Mouse (Mus musculus): Measurements from ENCODE around the gene Rasgrp4. TPM values are rescaled to one million over a fixed set of nuclear protein-coding genes. Genes with fewer than 3 reads are reported as not detected.
A peak's percentile ranks its signal among the peaks of the same experiment; 100 is the strongest.
"Not testable (repeated sequence)": the region's sequence is repeated elsewhere in the genome, so short reads cannot be mapped to it uniquely, and the experiment has no call there.

The Rasgrp4 gene
- 1 to 10 TPM in 1 of 2 experiments, under 1 TPM in 1; 0.92 to 1.1 TPM for total RNA-seq (2021)
- long read RNA-seq, experiment 1: 0 reads
- long read RNA-seq, experiment 2: 0 reads

DNA sequence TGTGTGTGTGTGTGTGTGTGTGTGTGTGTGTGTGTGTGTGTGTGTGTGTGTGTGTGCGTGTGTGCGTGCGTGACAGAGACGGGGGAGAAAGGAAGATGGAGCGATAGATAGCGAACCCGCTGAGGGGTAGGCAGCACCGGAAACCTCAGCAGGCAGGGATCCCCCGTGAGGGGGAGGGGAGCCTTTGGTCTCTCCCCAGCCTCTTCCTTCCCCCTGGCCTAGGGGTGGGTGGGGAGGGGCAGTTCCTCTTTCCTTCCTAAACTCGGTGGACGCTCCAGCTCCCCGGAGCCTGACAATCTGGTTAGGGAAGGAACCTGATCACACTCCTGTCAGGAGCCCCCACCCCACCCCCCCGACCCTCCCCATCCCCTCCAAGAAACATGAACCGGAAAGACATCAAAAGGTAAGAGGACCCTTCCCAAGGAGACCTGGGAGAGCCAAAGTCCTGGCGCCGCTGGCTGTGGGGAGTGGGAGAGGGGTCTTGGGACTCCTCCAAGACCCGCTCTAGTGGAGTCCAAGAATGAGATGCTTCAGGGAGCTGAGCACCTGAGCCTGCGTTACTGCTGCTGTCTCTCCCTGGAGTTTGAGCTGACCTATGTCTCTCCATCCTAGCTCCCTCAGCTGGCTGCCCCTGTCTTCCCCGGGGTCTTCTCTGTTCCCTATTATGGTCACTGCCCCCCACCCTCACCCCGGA lies at the start of gene Rasgrp4:
TSS of gene Rasgrp4 (plus strand) at position 159 of the 694 bp plus-strand sequence.
- peak; percentile 13 to 54 for DNase-seq

DNA sequence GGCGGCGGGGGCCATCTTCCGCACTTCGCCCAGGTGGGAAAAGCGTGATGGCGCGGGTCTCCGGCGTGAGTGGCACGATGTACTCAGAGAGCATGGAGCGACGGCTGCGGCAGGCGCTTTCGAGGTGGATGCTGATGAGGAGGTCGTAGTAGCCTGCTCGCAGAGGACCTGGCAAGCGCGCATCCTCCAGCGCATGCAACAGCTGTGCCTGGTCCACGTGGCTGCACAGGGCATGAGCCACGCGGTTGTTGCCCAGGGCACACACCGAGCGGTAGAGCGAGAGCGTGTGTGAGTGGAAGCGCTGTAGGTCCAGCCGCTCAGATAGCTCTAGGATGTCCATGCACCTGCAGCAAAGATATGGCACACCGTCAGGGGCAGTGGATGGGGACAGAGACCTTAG lies 48.7 kb upstream of the Rasgrp4 start:
- no peak for DNase-seq

DNA sequence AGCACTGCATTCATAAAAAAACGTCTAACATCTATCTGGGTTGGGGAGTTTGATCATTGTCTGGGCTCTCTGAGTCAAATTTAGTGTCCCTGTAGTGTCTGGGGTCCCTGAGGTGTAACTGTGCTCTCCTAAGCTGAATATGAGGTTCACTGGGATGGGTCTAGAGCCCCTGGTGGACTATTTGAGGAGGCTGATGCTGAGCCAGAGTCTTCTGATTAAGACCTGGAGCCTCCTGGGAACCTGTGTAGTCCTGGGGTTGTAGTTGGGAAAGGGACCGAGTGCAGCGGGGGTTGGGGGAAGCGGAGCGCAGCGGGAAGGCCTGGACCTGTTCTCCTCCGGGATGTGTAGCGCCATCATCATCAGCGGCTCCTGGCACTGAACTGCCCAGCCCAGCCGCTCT lies 47.7 kb upstream of the Rasgrp4 start:
- no peak for DNase-seq

DNA sequence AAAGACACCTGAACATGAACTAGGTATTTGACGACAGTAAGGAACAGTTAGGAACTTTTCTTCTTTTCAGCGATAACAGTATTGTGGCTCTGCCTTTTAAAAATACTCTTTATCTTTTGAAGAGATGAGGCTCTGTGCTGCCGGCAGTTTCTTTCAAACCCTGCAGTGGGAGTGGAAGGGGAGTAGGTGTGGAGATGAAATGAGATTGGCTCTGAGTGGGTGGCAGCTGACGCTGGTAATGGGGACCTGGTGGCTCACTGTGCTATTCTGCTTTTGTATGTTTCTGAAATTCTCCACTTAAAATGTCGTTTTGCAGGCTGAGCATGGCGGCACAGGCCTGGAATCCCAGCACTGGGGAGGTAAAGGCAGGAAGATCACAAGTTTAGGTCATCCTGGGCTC lies 45.8 kb upstream of the Rasgrp4 start:
- DNase-seq: no peak

DNA sequence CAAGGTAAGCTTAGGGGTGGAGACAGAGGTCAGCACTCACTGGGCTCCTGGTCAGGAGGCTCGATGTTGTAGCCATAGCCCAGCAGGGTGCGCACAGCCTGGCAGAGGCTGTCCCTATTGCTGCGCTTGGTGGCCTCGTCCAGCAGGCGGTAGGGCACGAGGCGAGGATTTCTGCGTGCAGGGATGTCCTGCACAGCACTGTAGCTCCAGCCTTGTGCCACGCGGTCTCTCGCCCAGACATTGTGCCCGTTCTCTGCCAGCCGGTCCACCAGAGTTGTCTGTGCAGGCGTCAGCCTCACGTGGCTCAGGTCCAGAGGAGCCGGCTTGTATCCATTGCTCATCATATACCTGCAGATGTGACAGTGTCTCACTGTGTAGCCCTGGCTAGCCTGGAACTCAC lies 37.5 kb upstream of the Rasgrp4 start:
- DNase-seq: no peak

DNA sequence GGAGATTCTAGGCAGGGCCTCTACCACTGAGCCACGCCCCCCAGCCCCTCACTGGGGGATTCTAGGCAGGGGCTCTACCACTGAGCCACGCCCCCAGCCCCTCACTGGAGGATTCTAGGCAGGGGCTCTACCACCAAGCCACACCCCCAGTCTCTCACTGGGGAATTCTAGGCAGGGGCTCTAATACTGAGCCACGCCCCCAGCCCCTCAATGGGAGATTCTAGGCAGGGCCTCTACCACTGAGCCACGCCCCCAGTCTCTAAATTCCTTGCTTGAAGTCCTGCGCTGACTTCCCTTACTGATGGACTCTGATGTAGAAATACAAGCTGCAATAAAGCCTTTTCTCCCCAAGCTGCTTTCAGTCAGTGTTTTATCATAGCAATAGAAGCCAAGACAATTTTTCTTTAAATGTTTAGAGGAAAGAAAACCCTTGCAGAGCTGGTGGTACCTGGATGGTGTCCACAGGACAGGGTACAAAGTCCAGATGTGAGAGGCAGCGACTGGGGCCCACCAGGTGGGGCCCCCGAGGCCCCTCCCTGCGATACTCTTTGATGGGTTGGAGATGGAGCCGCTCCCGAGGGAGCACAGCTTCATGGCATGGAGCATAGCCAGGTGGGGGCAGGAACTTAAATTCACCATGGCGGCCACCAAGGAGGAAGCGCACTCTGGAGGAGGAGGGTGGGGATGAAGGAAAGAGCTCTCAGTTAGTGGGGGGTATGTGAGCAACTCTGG lies 33.2 kb upstream of the Rasgrp4 start:
- no peak for DNase-seq

DNA sequence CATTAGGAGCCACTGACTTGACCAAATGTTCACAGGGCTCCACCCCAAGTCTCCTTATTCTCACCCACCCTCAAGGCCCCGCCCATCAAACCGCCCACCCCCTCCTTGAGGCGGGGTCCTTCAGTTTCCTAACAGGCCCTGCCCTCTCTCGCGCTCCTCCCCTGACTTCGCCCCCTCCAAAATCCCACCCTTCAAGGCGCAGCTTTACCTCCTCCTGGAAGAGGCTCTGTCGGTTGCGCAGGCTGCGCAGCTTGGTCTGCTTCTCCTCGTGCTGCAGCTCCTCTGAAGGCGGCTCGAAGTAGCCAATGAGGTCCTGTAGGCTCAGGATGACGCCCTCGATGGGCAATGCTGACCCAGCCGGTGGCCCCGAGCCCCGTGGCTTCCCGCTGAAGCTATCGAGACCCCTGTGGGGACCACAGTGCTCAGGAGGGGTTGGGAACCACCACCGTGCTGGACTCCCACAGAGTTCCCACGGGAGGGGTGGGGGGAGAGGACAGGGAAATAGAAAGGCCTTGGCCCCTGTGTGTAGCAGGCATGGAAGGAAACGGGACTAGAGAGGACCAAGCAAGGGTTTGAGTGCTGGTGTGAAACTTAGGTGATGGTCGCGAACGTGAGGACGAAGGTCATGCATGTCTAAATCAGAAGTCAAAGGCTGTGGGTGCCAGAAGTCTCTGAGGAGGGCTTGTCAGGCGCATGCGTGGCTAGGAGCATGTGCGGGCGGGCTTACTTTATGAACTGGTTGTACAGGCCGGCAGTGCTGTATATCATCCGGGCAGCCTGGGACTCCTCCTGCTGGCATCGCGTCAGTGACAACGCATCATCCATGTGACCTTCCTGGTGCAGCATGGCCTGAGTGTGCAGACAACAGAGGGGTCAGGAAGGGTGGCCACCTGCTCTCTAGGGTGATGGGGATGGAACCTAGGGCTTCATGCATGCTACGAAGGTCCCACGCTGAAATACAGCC lies 25.4 kb upstream of the Rasgrp4 start:
- peak; percentile 56 for DNase-seq

DNA sequence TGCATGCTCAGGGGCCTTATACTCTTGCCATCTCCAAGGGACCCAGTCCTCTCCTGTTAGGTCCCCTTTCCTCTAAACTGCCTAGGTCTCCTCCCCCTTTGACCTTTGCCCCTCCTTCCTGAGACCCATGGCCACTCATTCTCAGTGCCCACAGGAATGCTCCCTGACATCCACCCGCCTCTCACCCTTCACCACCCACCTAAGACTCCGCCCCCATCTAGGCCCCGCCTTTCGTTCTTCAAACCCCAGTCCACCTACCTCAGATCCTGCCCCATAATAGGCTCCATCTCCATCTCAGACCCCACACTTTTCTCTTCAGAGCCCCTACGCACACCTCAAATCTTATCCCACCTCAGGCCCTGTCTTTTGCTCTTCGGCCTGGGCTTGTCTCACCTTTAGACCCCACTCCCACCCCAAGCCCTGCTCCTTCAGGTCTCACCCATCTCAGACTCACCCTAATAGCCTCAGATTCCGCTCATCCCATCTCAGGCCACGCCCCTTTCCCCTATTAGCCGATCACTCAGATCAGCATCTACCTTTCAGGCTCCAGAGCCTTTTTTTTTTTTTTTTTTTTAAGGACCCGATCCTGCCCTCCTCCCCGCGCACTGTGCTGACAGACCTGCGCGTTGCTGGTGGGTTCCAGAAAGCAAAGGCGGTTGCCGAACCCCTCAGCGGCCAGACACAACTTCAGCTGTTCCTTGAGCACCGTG lies 16.4 kb upstream of the Rasgrp4 start:
- no peak for DNase-seq

DNA sequence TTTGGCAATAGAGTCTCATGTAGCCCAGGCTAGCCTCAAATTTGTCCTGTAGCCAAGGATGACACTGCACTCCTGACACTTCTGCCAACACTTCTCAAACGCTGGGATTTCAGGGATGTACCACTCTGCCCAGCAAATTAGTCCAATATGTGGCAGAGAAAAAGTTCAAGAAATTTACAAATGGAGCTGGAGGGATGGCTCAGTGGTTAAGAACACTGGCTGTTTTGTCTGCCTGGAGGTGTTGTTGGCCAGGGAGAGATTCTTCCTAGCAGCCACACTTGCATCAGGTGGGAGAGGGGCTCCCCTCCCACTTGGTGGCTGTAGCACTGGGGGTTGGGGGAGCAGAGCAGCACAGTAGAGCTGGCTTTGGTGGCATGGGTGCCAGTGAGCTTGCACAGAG lies 15.1 kb upstream of the Rasgrp4 start:
- no peak for DNase-seq

DNA sequence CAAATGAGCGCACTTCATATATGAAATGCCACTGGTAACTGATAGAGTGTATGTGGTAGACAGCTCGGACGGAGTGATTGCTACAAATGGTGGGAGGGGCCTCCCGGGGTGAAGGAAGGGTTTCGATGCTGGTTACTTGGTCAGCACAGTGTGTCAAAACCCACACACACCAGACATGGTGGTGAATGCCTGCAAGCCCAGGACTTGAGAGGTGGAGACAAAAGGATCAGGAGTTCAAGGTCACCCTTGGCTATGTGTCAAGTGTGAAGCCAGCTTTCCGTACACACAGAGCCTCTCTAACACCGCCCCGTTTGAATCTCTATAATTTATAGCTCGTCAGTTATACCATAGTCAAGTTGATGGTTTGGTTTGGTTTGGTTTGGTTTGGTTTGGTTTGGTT lies 11.8 kb upstream of the Rasgrp4 start:
- no peak for DNase-seq

DNA sequence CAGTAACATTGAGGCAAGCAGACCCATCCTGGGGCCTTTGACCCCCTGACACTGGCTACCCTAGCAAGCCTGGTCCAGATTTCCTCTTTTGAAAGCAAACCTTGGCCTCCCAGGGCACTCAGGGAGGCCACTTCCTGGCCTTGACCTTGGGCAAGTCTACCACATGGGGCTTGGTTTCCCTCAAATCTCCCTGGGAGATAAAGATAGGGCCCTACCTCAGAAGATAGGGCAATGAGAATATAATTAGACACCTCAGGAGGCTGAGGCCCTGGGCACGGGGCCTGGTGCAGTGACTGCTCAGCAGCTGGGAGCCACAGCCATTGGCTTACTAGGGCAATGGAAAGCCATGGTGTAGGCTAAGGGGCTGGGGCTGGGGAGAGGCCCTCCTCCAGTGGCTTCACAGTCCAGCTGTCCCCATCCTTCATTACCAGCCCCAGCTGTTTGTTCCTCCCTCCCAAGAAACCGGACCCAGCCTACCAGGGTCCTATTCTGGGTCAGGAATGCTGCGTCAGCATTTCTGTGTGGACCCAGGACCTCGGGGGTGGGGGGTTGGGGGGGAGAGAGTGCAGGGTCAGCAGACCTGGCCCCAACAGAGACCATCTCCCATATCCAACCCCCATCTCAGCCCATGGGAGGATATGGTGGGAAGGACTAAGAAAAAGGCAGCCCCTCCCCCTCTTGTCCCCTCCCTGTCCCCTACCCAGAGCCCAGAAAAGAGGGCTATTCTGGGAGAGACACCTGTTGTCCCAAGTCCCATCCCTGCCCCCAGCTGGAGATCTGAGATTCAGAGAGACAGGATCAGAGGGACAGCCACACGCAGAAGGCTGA lies 10.9 kb upstream of the Rasgrp4 start:
- DNase-seq: no peak

DNA sequence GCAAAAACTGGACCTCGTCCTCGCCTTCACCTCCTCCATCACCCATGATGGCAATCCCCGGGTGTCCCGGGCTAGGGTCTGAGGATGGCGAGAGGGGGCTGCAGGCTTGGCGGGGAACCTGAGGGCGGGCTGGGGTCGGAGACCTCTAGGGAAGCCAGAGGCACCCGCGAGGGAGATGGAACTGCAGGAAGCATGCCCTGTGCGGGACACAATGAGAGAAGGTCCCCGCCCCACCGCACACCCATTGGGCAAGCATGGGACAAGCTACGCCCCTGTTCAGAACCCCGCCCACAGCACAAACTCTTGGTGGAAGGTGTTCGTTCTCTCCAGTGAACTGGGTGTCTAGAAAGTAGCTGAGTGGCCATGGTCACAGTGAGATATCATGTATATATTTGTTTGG lies 9.7 kb upstream of the Rasgrp4 start, which contains the start of gene Ryr1:
TSS of gene Ryr1 (minus strand) at position 210 of the 400 bp plus-strand sequence.
- DNase-seq: peak; percentile 14 to 22

DNA sequence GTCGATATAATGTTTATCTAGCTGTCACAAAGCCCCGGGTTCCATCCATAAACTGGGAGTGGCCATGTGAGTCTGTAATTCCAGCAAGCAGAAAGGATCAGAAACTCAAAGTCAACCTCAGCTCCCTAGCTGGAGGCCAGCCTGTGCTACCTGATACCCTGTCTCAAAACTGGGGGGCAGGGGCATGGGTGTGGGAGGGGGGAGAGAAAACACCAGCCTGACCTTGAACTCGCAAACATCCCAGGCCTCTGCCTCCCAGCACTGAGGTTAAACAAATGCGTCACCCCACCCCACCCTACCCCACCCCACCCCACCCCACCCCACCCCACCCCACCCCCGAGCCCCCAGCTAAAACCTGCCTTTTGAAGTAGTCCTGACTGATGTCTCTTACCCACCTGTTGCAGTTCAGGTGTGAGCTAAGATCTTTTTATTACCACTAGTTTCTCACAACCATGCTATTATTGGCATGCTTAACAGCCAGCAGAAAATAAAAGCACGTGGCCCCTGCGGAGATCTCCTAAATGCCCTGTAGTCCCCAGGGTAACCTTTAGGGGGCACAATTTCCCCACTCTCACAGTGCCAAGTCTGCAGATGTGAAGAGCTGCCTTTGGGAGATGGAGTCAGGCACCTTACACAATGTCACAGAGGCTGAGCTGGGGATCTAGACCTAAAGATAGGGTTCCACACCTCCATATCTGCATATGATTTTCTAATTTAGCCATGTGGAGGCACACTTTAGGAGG lies 8.3 kb upstream of the Rasgrp4 start:
- peak; percentile 51 to 70 for DNase-seq

DNA sequence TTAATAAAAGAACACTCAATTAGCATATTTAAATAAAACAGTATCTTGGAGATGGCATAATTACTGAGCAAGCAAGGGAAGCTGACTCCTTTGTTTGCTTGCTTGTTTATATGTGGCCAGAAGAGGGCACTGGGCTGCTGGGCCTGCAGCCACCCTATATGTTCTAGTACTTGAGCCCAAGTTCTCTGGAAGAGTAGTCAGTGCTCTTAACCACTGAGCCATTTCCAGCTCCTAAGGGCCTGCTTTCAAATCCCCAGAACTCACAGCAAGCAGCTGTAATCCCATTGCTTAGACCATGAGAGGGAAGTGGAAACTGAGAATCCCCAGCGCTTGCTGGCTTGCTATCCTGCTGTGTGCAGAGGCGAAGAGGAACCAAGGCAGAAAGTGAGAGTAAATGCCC lies 5.9 kb upstream of the Rasgrp4 start:
- DNase-seq: peak; percentile 12 to 14

DNA sequence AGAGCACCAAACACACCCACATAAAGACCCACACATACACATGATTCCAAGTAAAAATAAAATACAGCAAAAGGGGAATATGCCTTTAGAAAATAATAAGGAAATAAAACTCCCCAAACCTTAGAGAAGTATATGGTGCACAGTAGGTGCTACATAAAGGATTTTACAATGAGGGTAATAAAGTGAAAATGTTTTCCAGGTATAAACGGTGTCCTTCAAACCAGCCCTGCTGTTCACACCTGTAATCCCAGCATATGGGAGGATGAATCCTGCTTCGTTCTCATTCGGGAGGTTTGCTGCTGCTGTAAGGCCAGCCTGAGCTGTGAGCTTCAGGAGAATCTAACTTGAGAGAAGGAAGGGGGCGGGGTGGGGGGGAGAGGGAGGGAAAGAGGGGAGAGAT lies 421 bp upstream of the Rasgrp4 start:
- no peak for DNase-seq

DNA sequence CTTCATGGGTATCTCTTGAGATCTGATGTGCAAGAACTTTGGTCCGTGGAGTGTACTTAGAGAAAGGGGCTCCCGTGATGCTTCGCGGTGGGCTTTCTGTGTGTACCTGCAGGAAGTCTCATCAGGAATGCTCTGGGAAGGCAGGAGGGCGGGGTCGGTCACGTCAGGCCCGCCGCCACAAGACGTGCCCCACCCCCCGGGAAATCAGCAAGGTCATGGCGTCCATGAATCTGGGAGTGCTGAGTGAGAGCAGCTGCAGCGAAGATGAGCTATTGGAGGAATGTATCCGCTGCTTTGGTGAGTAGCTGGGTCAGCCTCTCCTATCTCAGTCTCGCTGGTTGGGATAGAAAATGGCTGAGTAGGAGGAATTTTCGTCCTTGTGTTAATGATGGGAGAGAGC lies 2.8 kb downstream of the Rasgrp4 start:
- no peak for DNase-seq

DNA sequence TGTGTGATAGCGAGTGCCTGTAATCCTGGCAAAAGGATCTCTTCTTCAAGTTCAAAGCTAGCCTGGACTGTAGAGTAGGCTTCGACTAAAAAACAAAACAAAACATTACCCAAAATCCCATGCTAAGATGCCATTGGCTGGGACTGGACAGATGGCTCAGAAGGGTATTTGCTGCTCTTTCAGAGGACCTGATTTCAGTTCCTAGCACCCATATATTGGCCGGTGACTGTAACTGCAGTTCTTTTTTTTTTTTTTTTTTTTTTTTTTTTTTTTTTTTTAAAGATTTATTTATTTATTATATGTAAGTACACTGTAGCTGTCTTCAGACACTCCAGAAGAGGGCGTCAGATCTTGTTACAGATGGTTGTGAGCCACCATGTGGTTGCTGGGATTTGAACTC lies 4.6 kb downstream of the Rasgrp4 start:
- DNase-seq: not testable (repeated sequence)

DNA sequence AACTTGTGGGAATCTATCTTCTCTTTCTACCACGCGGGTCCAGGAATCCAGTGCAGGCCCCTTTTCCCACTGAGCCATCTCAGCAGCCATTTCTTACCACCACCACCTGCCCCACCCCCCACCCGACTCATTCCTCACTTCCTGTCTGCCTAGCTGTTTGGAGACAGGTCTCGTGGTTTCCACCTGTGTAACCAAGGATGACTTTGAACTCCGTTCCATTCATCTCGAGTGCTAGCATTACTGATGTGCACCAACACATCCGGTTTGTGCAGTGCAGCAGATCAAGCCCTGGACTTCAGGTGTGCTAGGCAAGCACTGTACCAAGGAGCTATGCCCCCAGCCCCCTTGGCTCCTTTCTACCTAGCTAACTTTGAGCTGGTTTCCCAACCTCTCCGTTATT lies 6.8 kb downstream of the Rasgrp4 start:
- DNase-seq: no peak

DNA sequence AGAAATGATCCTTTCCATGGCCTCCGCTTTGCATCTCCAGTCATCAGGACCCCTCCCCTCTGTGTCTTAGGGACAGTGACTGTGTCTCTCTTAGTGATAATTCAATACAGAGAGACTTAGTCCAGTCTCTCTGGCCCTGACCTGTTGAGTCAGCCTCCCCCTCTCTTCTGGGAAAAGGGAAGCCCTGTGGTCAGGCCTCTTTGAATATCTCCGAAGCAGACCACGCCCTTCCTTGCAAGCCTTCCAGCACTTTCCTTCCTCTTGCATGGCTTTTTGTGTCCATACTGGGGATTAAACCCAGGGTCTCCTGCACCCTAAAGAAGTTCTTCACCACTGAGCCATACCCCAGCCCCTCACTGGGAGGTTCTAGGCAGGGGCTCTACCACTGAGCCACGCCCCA lies 9.4 kb downstream of the Rasgrp4 start:
- peak; percentile 13 to 54 for DNase-seq
